Mouse (Mus musculus): Measurements from ENCODE around the gene 1700016K19Rik.

The 1700016K19Rik gene

DNA sequence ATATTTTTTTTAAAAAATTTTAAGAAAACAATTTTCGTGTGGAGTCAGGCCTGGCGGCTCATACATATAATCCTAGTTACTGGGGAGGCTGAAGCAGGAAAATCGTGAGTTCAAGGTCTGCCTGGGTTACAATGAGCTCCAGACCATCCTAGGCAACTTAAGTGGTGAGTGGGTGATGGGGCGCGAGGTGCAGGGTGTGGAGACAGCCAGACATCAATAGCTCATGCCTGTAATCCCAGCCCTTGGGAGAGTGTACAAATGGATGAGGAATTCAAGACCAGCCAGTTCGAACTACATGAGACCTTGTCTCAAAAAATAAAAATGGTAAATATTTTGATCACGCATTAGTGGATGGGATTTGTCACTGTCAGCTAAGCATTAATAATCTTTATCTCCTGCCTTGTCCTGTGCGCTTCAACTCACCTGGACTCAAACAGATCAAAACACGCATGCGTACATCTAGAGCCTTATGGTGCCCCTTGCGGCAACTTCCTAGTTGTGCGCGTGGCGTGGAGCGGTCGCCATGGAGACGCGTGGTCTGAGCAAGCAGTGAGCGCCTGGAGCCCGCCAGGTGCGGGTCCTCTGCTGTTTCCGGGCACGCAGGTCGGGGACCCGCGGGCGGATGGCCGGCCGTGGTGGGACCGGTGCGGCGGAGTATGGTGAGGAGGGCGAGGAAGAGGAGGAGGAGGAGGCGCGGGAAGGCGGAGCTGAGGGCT, at the start of gene 1700016K19Rik:
TSS of gene 1700016K19Rik (plus strand) at position 473 of the 716 bp plus-strand sequence.
- peak; percentile 76 to 86 for DNase-seq (ENCODE audit: low spot score in 2 of 2)

DNA sequence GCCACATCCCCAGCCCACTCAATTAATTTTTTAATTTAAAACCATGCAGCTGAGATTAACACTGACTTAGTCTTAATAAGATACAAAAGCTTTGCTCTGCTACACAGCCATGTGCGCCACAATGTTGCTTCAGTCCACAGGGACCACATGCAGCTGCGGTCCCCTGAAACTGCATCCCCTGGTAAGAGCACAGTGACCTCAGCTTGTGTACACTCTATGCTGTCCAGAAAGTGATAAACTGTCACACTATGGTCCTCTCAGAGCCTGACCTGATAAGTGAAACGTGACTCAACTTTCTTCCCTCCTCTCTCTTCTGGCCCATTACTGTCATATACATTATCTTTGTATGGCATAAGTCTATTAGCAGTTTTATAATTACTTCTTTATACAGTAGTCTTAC, 49.3 kb upstream of the 1700016K19Rik start:
- DNase-seq (ENCODE audit: low spot score in 2 of 2) = no peak

- DNase-seq (ENCODE audit: low spot score in 2 of 2) = no peak
Measured at GRCm38 (mm10) chr11:75951895-75952294, 47.8 kb upstream of the 1700016K19Rik start.

- DNase-seq (ENCODE audit: low spot score in 2 of 2) = no peak
Measured at GRCm38 (mm10) chr11:75954896-75955295, 44.8 kb upstream of the 1700016K19Rik start.

DNA sequence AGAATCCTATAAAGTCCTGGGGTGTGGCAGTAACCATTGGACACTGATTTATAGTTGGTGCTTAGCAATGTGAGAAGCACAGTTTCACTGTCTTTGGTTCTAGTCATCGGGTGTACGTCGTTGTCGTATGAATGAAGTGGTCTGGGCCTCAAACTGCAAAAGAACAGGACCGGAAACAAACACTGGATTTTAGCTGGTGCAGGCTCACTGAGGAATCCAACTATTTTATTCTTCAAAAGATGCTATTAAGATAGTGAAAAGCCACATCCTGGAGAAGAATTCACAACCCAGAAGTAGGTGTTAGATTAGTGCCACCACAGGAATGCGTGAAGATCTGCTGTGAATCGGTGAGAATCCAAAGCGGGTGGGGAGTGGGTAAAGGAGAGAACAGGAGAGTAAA, 43.1 kb upstream of the 1700016K19Rik start:
- DNase-seq (ENCODE audit: low spot score in 2 of 2) = no peak

- DNase-seq (ENCODE audit: low spot score in 2 of 2) = no peak
Measured at GRCm38 (mm10) chr11:75957124-75957832, 42.4 kb upstream of the 1700016K19Rik start.

DNA sequence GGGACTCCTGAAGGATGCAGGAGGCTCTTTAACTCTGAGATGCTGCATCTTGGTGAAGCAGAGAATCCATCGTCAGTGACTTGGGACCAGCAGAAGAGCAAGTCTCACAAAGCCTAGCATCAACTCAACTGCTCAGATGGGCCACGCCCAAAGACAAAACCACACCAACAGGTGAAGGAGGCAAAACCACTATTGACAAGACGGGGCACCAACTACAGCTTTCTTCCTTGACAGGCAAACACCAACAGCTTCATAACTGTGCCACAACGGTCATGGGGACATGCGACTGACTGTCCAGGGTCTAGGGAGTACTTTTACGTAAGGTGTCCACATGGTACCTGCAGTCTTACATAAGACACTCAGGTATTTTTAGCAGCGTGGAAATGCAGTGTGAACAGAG, 37.9 kb upstream of the 1700016K19Rik start:
- DNase-seq (ENCODE audit: low spot score in 2 of 2) = no peak

GRCm38 (mm10) chr11:75963730-75964475, 35.8 kb upstream of the 1700016K19Rik start:
- no peak for DNase-seq (ENCODE audit: low spot score in 2 of 2)

- no peak for DNase-seq (ENCODE audit: low spot score in 2 of 2)
Measured at GRCm38 (mm10) chr11:75964476-75964730, 35.3 kb upstream of the 1700016K19Rik start.

GRCm38 (mm10) chr11:75965674-75966400, 33.9 kb upstream of the 1700016K19Rik start:
- DNase-seq (ENCODE audit: low spot score in 2 of 2) = no peak

DNA sequence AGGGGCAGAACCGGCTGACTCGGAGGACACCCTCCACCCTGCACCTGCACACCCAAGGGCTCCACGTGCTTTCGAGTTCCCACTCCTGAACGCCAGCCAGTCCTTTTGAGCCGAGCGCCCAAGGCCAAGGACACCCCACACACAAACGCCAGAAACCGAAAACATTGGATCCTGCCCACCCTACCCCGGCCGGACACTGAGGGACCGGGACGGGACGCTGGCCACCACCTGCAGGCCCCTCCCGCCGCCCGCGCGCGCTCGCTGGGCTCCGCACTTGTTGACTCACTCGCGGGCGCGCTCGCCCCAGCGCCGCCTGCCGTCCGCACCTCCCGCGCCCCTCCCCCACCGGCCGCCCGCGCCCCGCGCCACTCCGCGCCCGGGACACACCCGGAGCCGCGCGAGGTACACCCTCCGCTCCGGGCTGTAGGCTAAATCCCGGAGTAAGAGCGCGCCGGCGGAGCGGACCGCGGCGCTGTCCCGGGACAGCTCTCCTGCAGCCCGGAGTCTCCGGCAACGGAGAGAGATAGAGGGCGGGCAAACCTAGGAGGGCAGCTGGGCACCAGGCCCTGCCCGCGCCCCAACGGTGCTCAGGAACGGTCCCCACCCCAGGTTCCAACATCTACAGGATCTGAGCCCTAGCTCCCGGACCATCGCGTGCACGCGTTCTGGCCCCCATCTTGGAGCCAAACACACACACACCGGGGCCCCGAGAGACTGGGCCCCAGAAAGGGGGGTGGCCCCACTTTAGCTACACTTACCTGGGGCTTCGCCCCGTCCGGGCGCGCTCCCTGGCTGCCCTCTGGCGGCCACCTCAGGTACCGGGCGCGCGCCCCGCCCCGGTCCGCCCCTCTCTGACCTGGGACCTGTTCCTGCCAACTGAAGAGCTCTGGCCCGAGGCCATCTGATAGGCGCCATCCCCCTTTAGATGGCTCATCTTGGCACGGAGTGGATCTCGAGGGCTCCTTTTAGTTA, 33.0 kb upstream of the 1700016K19Rik start:
- DNase-seq (ENCODE audit: low spot score in 2 of 2) = peak; percentile 71 to 86

DNA sequence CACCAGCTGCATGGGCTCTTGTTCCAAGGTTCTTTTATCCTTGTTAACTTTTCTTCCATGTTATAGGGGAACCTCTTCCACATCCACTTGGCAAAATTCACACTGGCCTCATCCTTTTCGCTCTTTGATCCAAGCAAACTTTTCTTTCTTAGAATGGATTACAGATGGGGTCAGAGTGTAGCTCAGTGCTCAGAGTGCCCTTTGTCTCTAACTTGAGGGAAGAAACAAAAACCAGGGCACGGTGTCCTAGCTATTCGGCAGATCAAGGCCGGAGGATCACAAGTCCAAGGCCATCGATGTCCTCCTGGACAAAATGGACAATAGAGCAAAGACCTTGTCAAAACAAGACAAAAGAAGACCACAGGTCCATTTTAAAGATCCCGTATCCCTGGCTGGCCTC, 31.0 kb upstream of the 1700016K19Rik start:
- no peak for DNase-seq (ENCODE audit: low spot score in 2 of 2)

DNA sequence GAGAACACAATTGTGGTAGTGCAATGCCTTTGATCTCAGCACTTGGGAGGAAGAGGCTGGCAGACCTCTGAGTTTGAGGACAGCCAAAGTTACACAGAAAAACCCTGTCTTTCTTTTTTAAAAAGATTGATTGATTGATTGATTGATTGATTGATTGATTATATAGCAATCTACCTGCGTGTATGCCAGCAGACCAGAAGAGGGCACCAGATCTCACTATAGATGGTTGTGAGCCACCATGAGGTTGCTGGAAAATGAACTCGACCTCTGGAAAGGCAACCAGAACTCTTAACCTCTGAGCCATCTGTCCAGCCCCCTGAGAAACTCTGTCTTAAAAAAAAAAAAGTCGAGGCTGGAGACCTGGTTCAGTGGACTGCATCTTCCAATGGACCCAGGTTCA, 29.1 kb upstream of the 1700016K19Rik start:
- no peak for DNase-seq (ENCODE audit: low spot score in 2 of 2)

- no peak for DNase-seq (ENCODE audit: low spot score in 2 of 2)
Measured at GRCm38 (mm10) chr11:75972188-75972587, 27.5 kb upstream of the 1700016K19Rik start.

GRCm38 (mm10) chr11:75972916-75973567, 26.7 kb upstream of the 1700016K19Rik start:
- DNase-seq (ENCODE audit: low spot score in 2 of 2) = no peak

- no peak for DNase-seq (ENCODE audit: low spot score in 2 of 2)
Measured at GRCm38 (mm10) chr11:75973988-75974387, 25.7 kb upstream of the 1700016K19Rik start.

- DNase-seq (ENCODE audit: low spot score in 2 of 2) = peak; percentile 73 to 76
Measured at GRCm38 (mm10) chr11:75976748-75977147, 23.0 kb upstream of the 1700016K19Rik start.

DNA sequence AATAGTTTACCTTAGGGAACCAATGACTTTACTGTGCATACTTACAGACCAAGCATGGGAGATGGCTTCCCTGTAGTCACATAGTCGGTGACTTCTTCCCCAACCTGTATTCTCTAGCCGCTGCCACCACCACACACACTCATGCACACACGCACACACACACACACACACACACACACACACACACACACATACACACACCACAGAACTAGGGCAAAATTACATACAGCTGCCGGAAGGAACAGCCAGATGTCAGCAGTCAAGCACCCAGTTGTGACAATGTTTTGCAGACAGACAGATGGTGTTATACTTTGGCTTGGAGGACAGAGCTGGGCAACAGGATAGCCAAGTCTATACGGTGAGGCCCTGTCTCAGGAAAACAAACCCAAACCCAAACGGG, 21.7 kb upstream of the 1700016K19Rik start:
- peak; percentile 42 to 46 for DNase-seq (ENCODE audit: low spot score in 2 of 2)

- peak in 1 of 2 experiments; percentile 22 for DNase-seq (ENCODE audit: low spot score in 2 of 2)
Measured at GRCm38 (mm10) chr11:75980413-75980812, 19.3 kb upstream of the 1700016K19Rik start.

DNA sequence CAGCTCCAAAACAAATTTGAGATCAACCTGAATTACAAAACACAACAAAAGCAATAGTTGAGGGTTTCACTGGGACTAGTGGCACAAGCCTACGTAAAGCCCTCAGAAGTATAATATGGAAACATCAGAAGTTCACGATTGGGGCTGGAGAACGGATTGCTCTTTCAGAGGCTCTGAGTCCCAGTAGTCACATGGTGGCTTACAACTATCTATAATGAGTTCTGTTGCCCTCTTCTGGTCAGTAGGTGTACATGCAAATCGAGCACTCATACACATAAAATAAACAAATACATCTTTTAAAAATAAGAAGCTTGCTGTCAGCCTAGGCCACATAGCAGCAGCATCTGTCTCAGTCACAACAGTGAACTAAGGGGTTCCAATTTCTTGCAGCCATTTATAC, 16.5 kb upstream of the 1700016K19Rik start:
- DNase-seq (ENCODE audit: low spot score in 2 of 2) = no peak
